Mouse (Mus musculus) R1 (cell line): Measurements from ENCODE around the gene Rdh16.
A peak's percentile ranks its signal among the peaks of the same experiment; 100 is the strongest.
"Not testable (repeated sequence)": the region's sequence is repeated elsewhere in the genome, so short reads cannot be mapped to it uniquely, and the experiment has no call there.

Experiments used
- DNase-seq: peaks from one replicate; pipeline ENCODE4 v3.0.0-alpha.2; 2018; ENCODE audit warnings: low read depth, low spot score

Rdh16 gene

DNA sequence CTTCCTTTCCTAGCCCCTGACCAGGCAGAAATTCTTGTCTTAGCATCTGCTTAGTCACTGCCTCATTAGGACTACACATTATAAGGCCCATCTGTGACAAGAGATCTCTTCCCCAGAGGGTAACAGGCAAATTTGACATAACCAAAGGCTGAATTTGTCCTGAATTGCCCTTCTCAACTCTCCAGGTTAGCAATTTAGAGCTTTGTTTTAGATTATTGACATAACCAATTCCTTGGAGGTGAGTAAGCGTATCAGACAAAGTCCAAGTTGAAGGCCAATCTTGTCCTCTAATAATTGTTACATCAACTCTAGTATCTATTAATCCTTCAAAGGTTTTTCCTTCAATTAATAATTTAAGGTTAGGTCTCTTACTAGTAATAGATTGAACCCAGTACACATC is 33.2 kb downstream of the Rdh16 start:
- DNase-seq, result not testable (repeated sequence)

DNA sequence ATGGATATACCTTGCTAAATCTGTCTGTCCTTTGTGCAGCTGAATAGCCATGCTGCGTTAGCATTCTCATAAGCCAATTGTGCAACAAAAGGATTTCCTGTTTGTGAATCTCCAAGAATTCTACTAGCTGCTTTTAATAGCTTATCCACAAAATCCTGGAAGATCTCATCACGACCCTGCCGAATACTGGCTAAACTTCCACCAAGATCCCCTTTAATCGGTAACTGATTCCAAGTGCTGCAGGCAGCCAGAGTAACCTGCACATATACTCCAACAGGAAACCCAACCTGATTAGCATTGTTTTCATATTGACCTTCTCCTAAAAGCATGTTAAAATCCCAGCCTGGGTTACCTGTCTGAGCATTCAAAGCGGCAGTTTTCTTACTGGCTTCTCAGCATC is 34.3 kb downstream of the Rdh16 start:
- no peak for DNase-seq

GRCm38 (mm10) chr10:127837793-127838192 is 36.8 kb downstream of the Rdh16 start:
- DNase-seq, result not testable (repeated sequence)

DNA sequence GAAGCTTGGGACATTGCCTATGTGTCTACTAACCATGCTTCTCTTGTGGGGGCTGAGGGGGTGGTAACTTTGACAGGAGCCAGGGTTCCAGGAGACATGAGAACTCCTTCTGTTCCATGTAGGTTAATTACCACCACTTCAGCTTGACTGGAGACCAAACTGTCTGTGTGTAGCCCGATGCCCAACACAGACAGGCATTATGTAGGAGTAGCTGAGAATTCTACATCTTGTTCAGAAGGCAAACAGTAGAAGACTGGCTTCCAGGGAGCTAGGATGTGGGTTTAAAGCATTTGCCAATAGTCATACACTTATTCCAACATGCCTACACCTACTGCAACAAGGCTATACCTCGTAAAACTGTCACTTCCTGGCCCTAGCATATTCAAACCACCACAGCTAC is 37.6 kb downstream of the Rdh16 start:
- DNase-seq, result no peak

DNA sequence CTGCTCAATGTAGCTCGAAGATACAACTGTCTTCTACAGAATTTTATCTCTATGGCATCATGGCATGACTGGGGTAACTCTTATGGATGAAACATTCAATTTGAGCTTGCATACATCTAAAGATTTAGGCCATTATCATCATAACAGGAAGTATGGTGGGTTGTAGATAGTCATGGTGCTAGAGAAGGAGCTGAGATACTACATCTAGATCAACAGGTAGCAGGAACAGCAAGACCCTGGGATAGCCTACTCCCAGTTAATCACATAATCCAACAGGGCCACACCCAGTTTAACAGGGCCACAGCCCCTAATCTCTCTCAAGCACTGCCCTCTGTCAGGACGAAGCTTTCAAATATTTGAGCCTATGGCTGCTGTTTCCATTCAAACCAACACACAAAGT is 39.8 kb downstream of the Rdh16 start:
- no peak for DNase-seq

- not testable (repeated sequence) for DNase-seq
Observed at GRCm38 (mm10) chr10:127845945-127846344, 45.0 kb downstream of the Rdh16 start.

DNA sequence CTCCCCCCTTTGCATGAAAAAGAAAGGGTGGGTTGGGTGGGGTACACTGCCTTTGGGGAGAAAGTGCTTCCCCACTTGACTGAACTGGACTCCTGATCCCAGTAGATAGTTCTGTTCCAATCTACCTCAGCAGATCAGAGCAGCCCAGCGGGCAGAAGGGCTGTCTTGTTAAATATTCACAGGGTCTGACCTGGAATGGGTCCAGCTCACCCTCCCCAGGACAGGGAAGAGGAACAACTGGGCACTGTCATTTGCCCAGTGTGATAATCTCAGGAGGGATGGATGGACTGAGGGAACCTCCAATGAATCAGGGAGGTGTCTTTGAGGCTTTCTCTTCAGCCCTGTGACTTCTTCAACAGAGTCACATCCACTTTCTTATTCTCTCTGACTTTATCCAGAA is 47.1 kb downstream of the Rdh16 start:
- DNase-seq, result no peak

- DNase-seq, result no peak
Observed at GRCm38 (mm10) chr10:127849628-127850027, 48.7 kb downstream of the Rdh16 start, which contains the start of gene Rdh19. TSS of gene Rdh19 (plus strand) at chr10:127849928.

GRCm38 (mm10) chr10:127856376-127856775 is 55.4 kb downstream of the Rdh16 start:
- no peak for DNase-seq

- DNase-seq, result no peak
Observed at GRCm38 (mm10) chr10:127864931-127865330, 64.0 kb downstream of the Rdh16 start.

DNA sequence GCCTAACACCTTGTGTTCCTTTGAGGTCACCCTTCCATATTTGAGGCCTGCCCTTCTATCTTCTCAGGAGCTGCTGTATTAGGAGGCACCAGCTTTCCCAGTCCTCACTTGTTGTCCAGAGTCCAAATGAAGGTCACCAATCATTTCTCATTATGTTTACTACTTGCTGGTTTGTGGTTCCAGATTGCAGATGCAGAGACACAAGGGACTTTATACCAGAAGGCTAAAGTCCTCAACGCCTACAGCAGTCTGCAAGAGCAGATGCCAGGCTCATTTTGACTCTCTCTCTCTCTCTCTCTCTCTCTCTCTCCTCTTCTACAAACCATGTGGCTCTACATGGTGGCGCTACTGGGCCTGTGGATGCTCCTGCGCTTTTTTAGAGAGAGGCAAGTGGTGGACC is 65.3 kb downstream of the Rdh16 start, which contains the start of gene Rdh16f2:
Rdh16f2 (plus strand) TSS at position 243 of the 400 bp plus-strand sequence.
- no peak for DNase-seq

GRCm38 (mm10) chr10:127872484-127872883 is 71.5 kb downstream of the Rdh16 start:
- peak; percentile 69 for DNase-seq

GRCm38 (mm10) chr10:127877681-127878080 is 76.7 kb downstream of the Rdh16 start:
- DNase-seq, result peak; percentile 60

- DNase-seq, result no peak
Observed at GRCm38 (mm10) chr10:127878262-127879057, 77.5 kb downstream of the Rdh16 start.

- DNase-seq, result peak; percentile 78
Observed at GRCm38 (mm10) chr10:127879155-127879688, 78.3 kb downstream of the Rdh16 start.

GRCm38 (mm10) chr10:127881041-127881440 is 80.1 kb downstream of the Rdh16 start:
- DNase-seq, result peak; percentile 59

DNA sequence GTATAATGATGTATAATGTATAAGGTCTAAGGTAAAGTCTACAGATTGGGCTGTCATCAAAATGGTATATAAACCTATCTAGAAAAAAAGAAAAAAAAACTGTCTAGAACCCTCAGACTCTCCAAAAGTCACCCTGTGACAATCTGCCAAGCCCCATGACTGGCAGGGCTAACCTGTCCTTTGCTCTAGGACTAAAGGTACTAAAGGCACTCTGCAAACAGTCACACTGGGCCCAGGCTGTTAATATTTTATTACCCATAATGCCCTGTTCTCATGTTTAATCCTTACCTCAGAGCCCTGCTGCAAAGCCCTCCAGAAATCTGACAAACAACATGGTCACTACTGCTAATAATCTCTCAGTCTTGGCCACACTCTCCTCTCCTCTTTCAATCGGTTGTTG is 85.6 kb downstream of the Rdh16 start:
- no peak for DNase-seq

DNA sequence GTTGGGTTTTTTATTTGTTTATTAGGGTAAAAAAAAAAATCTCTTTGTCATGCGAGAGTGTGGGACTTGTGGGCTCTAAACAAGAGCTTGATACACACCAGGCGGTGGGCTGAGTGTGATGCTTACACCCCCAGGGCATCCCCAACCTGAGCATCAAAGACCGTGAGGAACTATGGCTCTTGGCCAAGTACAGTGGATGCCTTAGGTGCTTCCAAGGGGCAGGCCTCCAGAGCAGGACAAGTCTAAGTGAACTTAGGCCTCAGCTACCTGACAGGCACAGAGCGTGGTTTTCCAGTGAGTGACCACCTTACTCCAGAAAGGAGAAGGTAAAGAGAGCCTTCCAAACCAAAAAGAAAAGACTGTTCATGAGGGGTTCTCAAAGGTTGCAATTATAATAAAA is 86.0 kb downstream of the Rdh16 start:
- DNase-seq, result no peak

GRCm38 (mm10) chr10:127888605-127889004 is 87.7 kb downstream of the Rdh16 start, which contains the start of gene Rdh7:
TSS of gene Rdh7 (minus strand) at chr10:127888817.
- DNase-seq, result no peak

DNA sequence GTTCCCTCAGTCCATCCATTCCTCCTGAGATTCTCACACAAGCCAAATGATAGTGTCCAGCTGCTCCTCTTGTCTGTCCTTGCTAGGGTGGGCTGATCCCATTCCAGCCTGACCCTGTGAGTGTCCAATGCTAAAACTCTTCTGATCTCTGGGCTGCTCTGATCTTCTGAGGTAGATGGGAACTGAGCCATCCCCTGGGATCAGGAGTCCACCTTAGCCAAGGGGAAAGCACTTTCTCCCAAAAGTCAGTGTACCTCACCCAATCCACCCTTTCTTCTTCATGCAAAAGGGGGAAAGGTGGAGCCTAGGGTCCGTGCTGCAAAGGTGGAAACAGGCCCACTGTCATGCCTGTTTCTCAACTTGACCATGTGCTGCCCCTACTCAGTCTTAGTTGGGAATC is 90.5 kb downstream of the Rdh16 start:
- DNase-seq, result no peak

DNA sequence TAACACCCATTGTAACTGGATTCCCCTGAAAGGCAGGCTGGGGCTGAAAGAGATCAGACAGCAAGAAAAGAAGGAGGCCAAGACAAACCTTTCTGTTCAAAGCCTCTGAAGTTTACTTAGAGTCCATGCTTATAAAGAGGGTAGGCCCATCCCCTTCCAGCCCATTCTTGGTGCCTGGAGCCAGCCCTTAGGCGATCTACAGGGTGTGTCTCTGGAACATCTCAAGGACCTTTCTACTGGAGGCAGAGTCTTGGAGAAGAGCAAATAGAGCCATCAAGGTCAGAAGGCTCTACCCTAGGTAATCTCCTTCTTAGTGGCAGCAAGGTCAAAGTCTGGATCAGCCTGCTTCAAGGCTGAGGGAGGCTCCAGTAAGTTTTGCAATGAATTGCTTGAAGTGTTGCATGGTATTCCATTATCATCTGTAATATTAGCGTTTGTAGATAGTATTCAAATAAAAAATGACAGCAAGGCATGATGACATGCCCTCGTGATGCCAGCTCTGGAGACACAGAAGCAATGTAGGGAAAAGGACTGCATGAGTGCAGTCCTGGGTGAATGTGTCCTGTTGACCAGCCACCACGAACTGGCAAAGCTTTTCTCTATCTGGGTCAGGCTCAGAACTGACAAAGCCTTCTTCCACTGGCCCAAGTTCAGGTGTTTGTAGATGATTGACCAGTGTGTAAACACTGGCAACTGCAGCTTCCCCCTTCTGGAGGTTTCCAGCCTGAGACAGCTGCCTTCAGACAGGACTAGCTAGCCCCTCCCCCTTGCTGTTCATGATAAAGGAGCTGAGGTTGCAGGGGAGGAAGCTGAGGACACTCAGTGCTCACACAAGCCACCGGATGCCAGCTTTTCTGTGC is 92.4 kb downstream of the Rdh16 start:
- peak; percentile 52 for DNase-seq
